Mouse (Mus musculus): ENCODE data around the gene Sh3kbp1.

Gene Sh3kbp1

GRCm38 (mm10) chrX:159912061-159912460, 285.0 kb downstream of the Sh3kbp1 start:
- no peak for DNase-seq (ENCODE audit: low read depth, low spot score)

- DNase-seq (ENCODE audit: low read depth, low spot score) = no peak
Observed at GRCm38 (mm10) chrX:159913489-159913888, 286.4 kb downstream of the Sh3kbp1 start.

- DNase-seq (ENCODE audit: low read depth, low spot score) = peak; percentile 5
Observed at GRCm38 (mm10) chrX:159915125-159915524, 288.1 kb downstream of the Sh3kbp1 start.

- no peak for DNase-seq (ENCODE audit: low read depth, low spot score)
Observed at GRCm38 (mm10) chrX:159924759-159925158, 297.7 kb downstream of the Sh3kbp1 start.

GRCm38 (mm10) chrX:159928165-159928564, 301.1 kb downstream of the Sh3kbp1 start:
- DNase-seq (ENCODE audit: low read depth, low spot score) = no peak

- DNase-seq (ENCODE audit: low read depth, low spot score) = no peak
Observed at GRCm38 (mm10) chrX:159928834-159929233, 301.8 kb downstream of the Sh3kbp1 start.

- no peak for DNase-seq (ENCODE audit: low read depth, low spot score)
Observed at GRCm38 (mm10) chrX:159932027-159932426, 305.0 kb downstream of the Sh3kbp1 start.

GRCm38 (mm10) chrX:159942569-159942968, 315.5 kb downstream of the Sh3kbp1 start:
- no peak for DNase-seq (ENCODE audit: low read depth, low spot score)

GRCm38 (mm10) chrX:159943586-159943985, 316.5 kb downstream of the Sh3kbp1 start:
- DNase-seq (ENCODE audit: low read depth, low spot score) = no peak

GRCm38 (mm10) chrX:159953546-159954429, 326.7 kb downstream of the Sh3kbp1 start:
- no peak for DNase-seq (ENCODE audit: low read depth, low spot score)

GRCm38 (mm10) chrX:159954430-159954779, 327.3 kb downstream of the Sh3kbp1 start:
- no peak for DNase-seq (ENCODE audit: low read depth, low spot score)

- DNase-seq (ENCODE audit: low read depth, low spot score) = no peak
Observed at GRCm38 (mm10) chrX:159955433-159955832, 328.4 kb downstream of the Sh3kbp1 start.

GRCm38 (mm10) chrX:159961385-159961784, 334.3 kb downstream of the Sh3kbp1 start:
- DNase-seq (ENCODE audit: low read depth, low spot score) = no peak

- DNase-seq (ENCODE audit: low read depth, low spot score) = peak; percentile 54
Observed at GRCm38 (mm10) chrX:159963273-159963672, 336.2 kb downstream of the Sh3kbp1 start.

- no peak for DNase-seq (ENCODE audit: low read depth, low spot score)
Observed at GRCm38 (mm10) chrX:159963925-159964324, 336.9 kb downstream of the Sh3kbp1 start.

GRCm38 (mm10) chrX:159969025-159969424, 342.0 kb downstream of the Sh3kbp1 start:
- no peak for DNase-seq (ENCODE audit: low read depth, low spot score)

- no peak for DNase-seq (ENCODE audit: low read depth, low spot score)
Observed at GRCm38 (mm10) chrX:159971091-159971779, 344.2 kb downstream of the Sh3kbp1 start.

GRCm38 (mm10) chrX:159973730-159974129, 346.7 kb downstream of the Sh3kbp1 start:
- peak; percentile 58 for DNase-seq (ENCODE audit: low read depth, low spot score)

- DNase-seq (ENCODE audit: low read depth, low spot score) = no peak
Observed at GRCm38 (mm10) chrX:159976243-159976642, 349.2 kb downstream of the Sh3kbp1 start.

- DNase-seq (ENCODE audit: low read depth, low spot score) = peak; percentile 85
Observed at GRCm38 (mm10) chrX:159988002-159988960, 361.2 kb downstream of the Sh3kbp1 start, which contains the start of gene Map3k15. Map3k15 (plus strand) TSS chrX:159988433.

GRCm38 (mm10) chrX:159995808-159996207, 368.7 kb downstream of the Sh3kbp1 start:
- DNase-seq (ENCODE audit: low read depth, low spot score) = no peak

Measured in A20 (cell line).